Mouse (Mus musculus) ES-Bruce4 (cell line): ENCODE measurements around the gene Pdp2.
"Not testable (repeated sequence)": the region's sequence is repeated elsewhere in the genome, so short reads cannot be mapped to it uniquely, and the experiment has no call there.

ENCODE experiments used
- CTCF ChIP-seq: IDR thresholded peaks from one replicate; pipeline ENCODE4 v1.8.1; 2011; ENCODE audit warnings: low read depth, low read length
- EP300 ChIP-seq: IDR thresholded peaks from 2 replicates; pipeline ENCODE4 v1.6.1; 2011; ENCODE audit warnings: low read depth, low read length; ENCODE audit not compliant: insufficient read depth
- POLR2A ChIP-seq: IDR thresholded peaks from one replicate; pipeline ENCODE4 v1.8.1; 2011; ENCODE audit warnings: low read length; ENCODE audit not compliant: insufficient read depth

- peak; percentile 56 for TF ChIP-seq CTCF
- TF ChIP-seq EP300, POLR2A: not testable (repeated sequence)
Observed at GRCm38 (mm10) chr8:104577606-104578005, 13.6 kb upstream of the Pdp2 start.
